Mouse (Mus musculus): Measurements from ENCODE around the gene Zc3h12c. TPM values are rescaled to one million over a fixed set of nuclear protein-coding genes. Genes with fewer than 3 reads are reported as not detected.

The Zc3h12c gene
- polyA plus RNA-seq, 1 experiment from 2014 or later = 2.0 TPM

DNA sequence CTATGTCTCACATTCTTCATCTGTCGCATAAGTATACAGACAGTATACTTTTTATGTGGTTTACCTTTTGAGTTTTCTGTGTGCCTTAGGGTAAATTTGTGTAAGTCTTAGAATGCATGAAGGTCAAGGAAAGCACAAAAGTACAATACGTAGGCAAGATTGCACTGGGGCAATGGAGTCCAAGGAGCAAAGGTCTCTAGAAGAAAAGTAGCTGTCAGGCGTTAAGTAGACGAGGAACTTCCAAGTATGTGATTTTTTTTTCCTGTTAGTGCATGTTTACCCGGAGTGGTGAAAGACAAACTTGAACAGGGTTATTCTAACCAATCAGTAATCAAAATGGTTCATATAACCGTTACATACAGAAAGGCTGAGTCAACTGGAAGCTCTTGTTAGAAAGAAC lies 12.5 kb upstream of the Zc3h12c start:
- no peaks in the 10 kb centered on the region for H3K4me1 ChIP-seq (ENCODE audit: insufficient read depth, low read depth, low read length)
- H3K27me3 ChIP-seq (replicated peaks; ENCODE audit: insufficient read depth, low read length) = no peaks in the 10 kb centered on the region
- DNase-seq (ENCODE audit: low spot score) = no peak
- H3K27ac ChIP-seq (ENCODE audit: low read length) = no peak overlapping the region
- 68% methylated on average over 6 of the region's 6 CpGs for WGBS
- no peaks in the 10 kb centered on the region for H3K9me3 ChIP-seq (ENCODE audit: low read length)
- no peak overlapping the region for H3K4me3 ChIP-seq (ENCODE audit: low read depth, low read length)
- no peak overlapping the region for H3K4me2 ChIP-seq (replicated peaks; ENCODE audit: low read depth, low read length)
- no peak for ATAC-seq
- no peak overlapping the region for H3K9ac ChIP-seq (replicated peaks; ENCODE audit: low read depth)
- H3K36me3 ChIP-seq (ENCODE audit: insufficient read depth, low read length) = no peaks in the 10 kb centered on the region
- TF ChIP-seq EP300 (IDR thresholded peaks at IDR 0.05) (no peak), CTCF (IDR thresholded peaks at IDR 0.05) (no peak)

- 71% methylated on average over 4 of the region's 4 CpGs for WGBS
- ATAC-seq (no peak), DNase-seq (ENCODE audit: low spot score) (no peak)
Measured at GRCm38 (mm10) chr9:52175257-52175859, 7.0 kb upstream of the Zc3h12c start.

DNA sequence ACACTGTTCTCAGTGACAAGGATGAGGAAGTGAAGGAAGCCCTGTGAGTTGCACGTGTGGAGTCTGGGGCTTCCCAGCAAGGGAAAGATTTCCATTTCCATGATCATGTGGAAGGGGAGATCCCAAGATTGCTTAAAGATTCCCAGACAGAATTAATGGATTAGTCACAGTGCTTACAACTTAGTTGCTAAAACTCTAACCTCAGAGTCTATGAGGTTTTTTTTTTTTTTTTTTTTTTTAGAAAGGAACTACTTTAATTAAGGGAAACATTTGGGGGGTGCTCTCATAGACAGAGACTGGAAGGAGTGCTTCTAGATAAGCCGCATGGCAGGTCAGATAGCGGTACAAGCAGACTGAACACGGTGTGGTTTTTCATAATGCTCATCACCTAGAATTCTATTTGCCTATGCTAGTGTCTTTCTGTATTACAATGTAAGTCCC lies 6.3 kb upstream of the Zc3h12c start:
- no peaks in the 10 kb centered on the region for H3K27me3 ChIP-seq (replicated peaks; ENCODE audit: insufficient read depth, low read length)
- H3K9me3 ChIP-seq (ENCODE audit: low read length) = no peaks in the 10 kb centered on the region
- H3K36me3 ChIP-seq (ENCODE audit: insufficient read depth, low read length) = no peaks in the 10 kb centered on the region
- H3K9ac ChIP-seq (replicated peaks; ENCODE audit: low read depth) = no peak overlapping the region
- no peaks in the 10 kb centered on the region for H3K4me1 ChIP-seq (ENCODE audit: insufficient read depth, low read depth, low read length)
- DNase-seq (ENCODE audit: low spot score) (no peak), ATAC-seq (no peak)
- H3K27ac ChIP-seq (ENCODE audit: low read length) = no peak overlapping the region
- 76% methylated on average over 4 of the region's 4 CpGs for WGBS
- H3K4me3 ChIP-seq (ENCODE audit: low read depth, low read length) = no peak overlapping the region
- TF ChIP-seq CTCF (IDR thresholded peaks at IDR 0.05) (no peak), EP300 (IDR thresholded peaks at IDR 0.05) (no peak)
- no peak overlapping the region for H3K4me2 ChIP-seq (replicated peaks; ENCODE audit: low read depth, low read length)

More at GRCm38 (mm10) chr9:52175257-52175859, 7.0 kb upstream of the Zc3h12c start:
- Histone ChIP-seq H3K4me2 (replicated peaks; ENCODE audit: low read depth, low read length) (no peak overlapping the region), H3K9me3 (ENCODE audit: low read length) (no peaks in the 10 kb centered on the region), H3K9ac (replicated peaks; ENCODE audit: low read depth) (no peak overlapping the region), H3K27me3 (replicated peaks; ENCODE audit: insufficient read depth, low read length) (no peaks in the 10 kb centered on the region), H3K27ac (ENCODE audit: low read length) (no peak overlapping the region), H3K4me1 (ENCODE audit: insufficient read depth, low read depth, low read length) (no peaks in the 10 kb centered on the region), H3K4me3 (ENCODE audit: low read depth, low read length) (no peak overlapping the region), H3K36me3 (ENCODE audit: insufficient read depth, low read length) (no peaks in the 10 kb centered on the region)
- no peak for TF ChIP-seq EP300 (IDR thresholded peaks at IDR 0.05)
- no peak for TF ChIP-seq CTCF (IDR thresholded peaks at IDR 0.05)

GRCm38 (mm10) chr9:52173937-52174336 lies 5.6 kb upstream of the Zc3h12c start:
- no peak overlapping the region for H3K9ac ChIP-seq (replicated peaks; ENCODE audit: low read depth)
- H3K4me3 ChIP-seq (ENCODE audit: low read depth, low read length) = no peak overlapping the region
- no peaks in the 10 kb centered on the region for H3K36me3 ChIP-seq (ENCODE audit: insufficient read depth, low read length)
- 87% methylated on average over 2 of the region's 2 CpGs for WGBS
- ATAC-seq (no peak), DNase-seq (ENCODE audit: low spot score) (no peak)
- H3K4me1 ChIP-seq (ENCODE audit: insufficient read depth, low read depth, low read length) = no peaks in the 10 kb centered on the region
- TF ChIP-seq EP300 (IDR thresholded peaks at IDR 0.05) (no peak), CTCF (IDR thresholded peaks at IDR 0.05) (no peak)
- no peaks in the 10 kb centered on the region for H3K27me3 ChIP-seq (replicated peaks; ENCODE audit: insufficient read depth, low read length)
- H3K9me3 ChIP-seq (ENCODE audit: low read length) = no peaks in the 10 kb centered on the region
- no peak overlapping the region for H3K27ac ChIP-seq (ENCODE audit: low read length)
- H3K4me2 ChIP-seq (replicated peaks; ENCODE audit: low read depth, low read length) = no peak overlapping the region

DNA sequence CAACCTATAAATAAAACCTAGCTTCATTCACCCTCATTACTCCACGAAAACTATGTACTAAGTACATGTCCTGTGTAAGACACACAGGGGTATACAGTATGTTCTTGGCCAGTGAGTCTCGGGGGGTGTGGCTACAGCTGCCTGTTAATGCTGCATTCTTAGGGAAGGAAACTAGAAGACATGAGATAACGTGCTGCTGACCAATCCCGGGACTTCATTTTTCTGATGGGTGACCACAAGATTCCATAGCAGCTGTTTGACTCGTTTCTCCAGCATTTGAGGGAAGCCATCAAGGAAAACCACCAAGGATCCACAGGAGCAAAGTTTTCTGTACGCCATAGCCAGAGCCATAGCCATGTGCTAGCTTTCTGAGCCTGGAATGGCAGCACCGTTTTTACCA lies 4.2 kb upstream of the Zc3h12c start:
- no peak overlapping the region for H3K4me3 ChIP-seq (ENCODE audit: low read depth, low read length)
- no peak for TF ChIP-seq CTCF (IDR thresholded peaks at IDR 0.05)
- TF ChIP-seq EP300 (IDR thresholded peaks at IDR 0.05) = no peak
- 34% methylated on average over 7 of the region's 7 CpGs for WGBS
- no peaks in the 10 kb centered on the region for H3K36me3 ChIP-seq (ENCODE audit: insufficient read depth, low read length)
- no peaks in the 10 kb centered on the region for H3K4me1 ChIP-seq (ENCODE audit: insufficient read depth, low read depth, low read length)
- no peak for ATAC-seq
- no peak overlapping the region for H3K9ac ChIP-seq (replicated peaks; ENCODE audit: low read depth)
- H3K27me3 ChIP-seq (replicated peaks; ENCODE audit: insufficient read depth, low read length) = no peaks in the 10 kb centered on the region
- DNase-seq (ENCODE audit: low spot score) = peak; percentile 22
- no peaks in the 10 kb centered on the region for H3K9me3 ChIP-seq (ENCODE audit: low read length)
- no peak overlapping the region for H3K4me2 ChIP-seq (replicated peaks; ENCODE audit: low read depth, low read length)
- no peak overlapping the region for H3K27ac ChIP-seq (ENCODE audit: low read length)

- Histone ChIP-seq H3K27me3 (replicated peaks; ENCODE audit: insufficient read depth, low read length) (no peaks in the 10 kb centered on the region), H3K36me3 (ENCODE audit: insufficient read depth, low read length) (no peaks in the 10 kb centered on the region), H3K4me1 (ENCODE audit: insufficient read depth, low read depth, low read length) (peaks cover 6% of the 10 kb centered on the region; the same call in 1 of the 2 replicates), H3K27ac (ENCODE audit: low read length) (no peak overlapping the region), H3K9ac (replicated peaks; ENCODE audit: low read depth) (no peak overlapping the region), H3K4me2 (replicated peaks; ENCODE audit: low read depth, low read length) (no peak overlapping the region), H3K9me3 (ENCODE audit: low read length) (no peaks in the 10 kb centered on the region), H3K4me3 (ENCODE audit: low read depth, low read length) (no peak overlapping the region)
- ATAC-seq (no peak), DNase-seq (ENCODE audit: low spot score) (no peak)
- TF ChIP-seq CTCF (IDR thresholded peaks at IDR 0.05) (no peak), EP300 (IDR thresholded peaks at IDR 0.05) (no peak)
- WGBS = 75% methylated on average over 6 of the region's 6 CpGs
Measured at GRCm38 (mm10) chr9:52170671-52171070, 2.3 kb upstream of the Zc3h12c start.

Data from lung, postnatal 0 days (tissue).